Mouse (Mus musculus) heart, embryonic 10.5 days (tissue): Measurements from ENCODE around the gene Rasa4. TPM values are rescaled to one million over a fixed set of nuclear protein-coding genes. Genes with fewer than 3 reads are reported as not detected.
"Not testable (repeated sequence)": the region's sequence is repeated elsewhere in the genome, so short reads cannot be mapped to it uniquely, and the experiment has no call there.

Source experiments
- DNase-seq: peaks from one replicate; pipeline ENCODE4 v3.0.0-alpha.2; 2017; ENCODE audit warnings: low spot score
- H3K27ac ChIP-seq: fragments of 300-500 bp; sonication (generic); 2 replicates; pipeline ENCODE4 v1.5.1; 2016; ENCODE audit warnings: mild to moderate bottlenecking
- H3K27me3 ChIP-seq: fragments of 300-500 bp; sonication (generic); 2 replicates; pipeline ENCODE4 v1.6.1; 2016; ENCODE audit warnings: mild to moderate bottlenecking; ENCODE audit not compliant: poor library complexity, insufficient read depth, severe bottlenecking
- H3K36me3 ChIP-seq: fragments of 300-500 bp; sonication (generic); 2 replicates; pipeline ENCODE4 v1.6.1; 2016; ENCODE audit warnings: mild to moderate bottlenecking, moderate library complexity
- H3K4me1 ChIP-seq: fragments of 300-500 bp; sonication (generic); 2 replicates; pipeline ENCODE4 v1.6.1; 2016; ENCODE audit warnings: mild to moderate bottlenecking
- H3K4me3 ChIP-seq: fragments of 300-500 bp; sonication (generic); 2 replicates; pipeline ENCODE4 v1.5.1; 2016; ENCODE audit warnings: mild to moderate bottlenecking, moderate library complexity
- H3K9me3 ChIP-seq: fragments of 300-500 bp; sonication (generic); 2 replicates; pipeline ENCODE4 v1.6.1; 2016; ENCODE audit warnings: mild to moderate bottlenecking, moderate library complexity
- WGBS: fragments of 180-500 bp; shearing (Covaris S2); methylation state at CpG from one replicate; pipeline ENCODE4 v1.1.7; 2016; 5-methylcytosine and 5-hydroxymethylcytosine counted together
- polyA plus RNA-seq: library from polyadenylated mRNA; unstranded; fragments of >200 nt; fragmentation: Nextera tagmentation; extraction: Ambion mirVana; gene quantifications from 2 replicates; pipeline ENCODE4 v1.2.1, GENCODE M21; 2016

The Rasa4 gene
- polyA plus RNA-seq = 0.54 and 2.0 TPM in 2 replicates

DNA sequence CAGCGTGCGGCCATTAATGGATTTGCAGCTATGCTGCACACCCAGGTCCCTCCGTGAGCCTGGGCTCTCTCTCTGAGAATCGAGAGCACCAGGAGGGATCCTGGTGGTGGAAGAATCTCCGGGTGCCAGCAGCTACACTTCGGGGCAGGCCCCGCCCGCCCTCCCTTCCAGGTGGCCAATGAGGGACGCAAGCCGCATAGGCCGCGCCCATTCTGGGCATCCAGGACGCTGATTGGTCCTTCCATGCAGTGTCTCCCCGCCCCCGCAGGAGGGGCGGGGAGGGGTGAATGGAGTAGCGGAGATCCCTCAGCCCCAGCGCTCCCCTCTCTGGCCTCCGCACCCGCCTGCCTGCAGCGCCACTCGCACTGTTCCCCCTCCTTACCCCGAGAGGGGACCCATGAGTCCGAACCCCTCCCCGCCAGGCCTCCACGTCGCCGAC, at the start of gene Rasa4:
Rasa4 (plus strand) TSS at position 248 of the 439 bp plus-strand sequence.
- peaks cover 27% of the 10 kb centered on the region for H3K4me1 ChIP-seq
- no peaks in the 10 kb centered on the region for H3K36me3 ChIP-seq
- peak within 1 kb of the TSS; percentile 54; the same call in 1 of the 2 replicates for H3K27ac ChIP-seq
- H3K9me3 ChIP-seq = no peaks in the 10 kb centered on the region
- 0% methylated on average over 23 of the region's 28 CpGs for WGBS
- DNase-seq = peak; percentile 96
- H3K4me3 ChIP-seq = peak within 1 kb of the TSS; percentile 69
- peaks cover 40% of the 10 kb centered on the region for H3K27me3 ChIP-seq

- Histone ChIP-seq H3K36me3 (peaks cover 33% of the 10 kb centered on the region), H3K4me3 (no peak overlapping the region), H3K27ac (no peak overlapping the region), H3K9me3 (no peaks in the 10 kb centered on the region), H3K4me1 (peaks cover 16% of the 10 kb centered on the region), H3K27me3 (no peaks in the 10 kb centered on the region)
- DNase-seq = no peak
- WGBS = 79% methylated on average over 4 of the region's 4 CpGs
Observed at GRCm38 (mm10) chr5:136034868-136035267, 48.8 kb upstream of the Rasa4 start.

GRCm38 (mm10) chr5:136035285-136035684, 48.4 kb upstream of the Rasa4 start:
- H3K27me3 ChIP-seq = no peaks in the 10 kb centered on the region
- DNase-seq = no peak
- peaks cover 19% of the 10 kb centered on the region for H3K4me1 ChIP-seq
- peaks cover 28% of the 10 kb centered on the region for H3K36me3 ChIP-seq
- 74% methylated on average over 1 of the region's 1 CpGs for WGBS
- H3K9me3 ChIP-seq = no peaks in the 10 kb centered on the region
- H3K27ac ChIP-seq = no peak overlapping the region
- no peak overlapping the region for H3K4me3 ChIP-seq

DNA sequence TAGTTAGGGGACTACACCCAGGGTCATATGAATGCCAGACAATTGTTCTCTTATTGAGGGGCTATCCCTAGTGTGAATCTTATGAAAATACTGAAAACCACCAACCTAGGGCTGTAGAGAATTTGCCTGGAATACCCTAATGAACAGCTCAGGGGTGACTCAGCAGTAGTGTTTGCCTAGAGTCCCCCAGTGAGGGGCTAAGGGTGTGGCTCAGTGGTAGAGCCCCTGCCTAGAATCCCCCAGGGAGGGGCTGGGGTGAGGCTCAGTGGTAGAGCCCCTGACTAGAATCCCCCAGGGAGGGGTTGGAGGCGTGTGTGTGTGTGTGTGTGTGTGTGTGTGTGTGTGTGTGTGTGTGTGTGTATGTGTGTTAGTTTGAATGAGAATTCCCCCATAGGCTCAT, 47.0 kb upstream of the Rasa4 start:
- DNase-seq = no peak
- 89% methylated on average over 1 of the region's 1 CpGs for WGBS
- Histone ChIP-seq H3K27ac (no peak overlapping the region), H3K36me3 (peaks cover 15% of the 10 kb centered on the region), H3K4me1 (peaks cover 19% of the 10 kb centered on the region), H3K4me3 (no peak overlapping the region), H3K27me3 (no peaks in the 10 kb centered on the region), H3K9me3 (no peaks in the 10 kb centered on the region)

- WGBS = 44% methylated on average over 17 of the region's 17 CpGs
- Histone ChIP-seq H3K4me3 (peak within 1 kb of the TSS; percentile 36), H3K27ac (peak within 1 kb of the TSS; percentile 73), H3K27me3 (0 out of 2 replicates have a peak, but pooled peaks cover 3% of the 10 kb centered on the region), H3K36me3 (no peaks in the 10 kb centered on the region), H3K9me3 (no peaks in the 10 kb centered on the region), H3K4me1 (peaks cover 19% of the 10 kb centered on the region)
- peak; percentile 90 for DNase-seq
Observed at GRCm38 (mm10) chr5:136038258-136039214, 45.2 kb upstream of the Rasa4 start, which contains the start of gene Upk3b. Upk3b (plus strand) TSS chr5:136038496.

DNA sequence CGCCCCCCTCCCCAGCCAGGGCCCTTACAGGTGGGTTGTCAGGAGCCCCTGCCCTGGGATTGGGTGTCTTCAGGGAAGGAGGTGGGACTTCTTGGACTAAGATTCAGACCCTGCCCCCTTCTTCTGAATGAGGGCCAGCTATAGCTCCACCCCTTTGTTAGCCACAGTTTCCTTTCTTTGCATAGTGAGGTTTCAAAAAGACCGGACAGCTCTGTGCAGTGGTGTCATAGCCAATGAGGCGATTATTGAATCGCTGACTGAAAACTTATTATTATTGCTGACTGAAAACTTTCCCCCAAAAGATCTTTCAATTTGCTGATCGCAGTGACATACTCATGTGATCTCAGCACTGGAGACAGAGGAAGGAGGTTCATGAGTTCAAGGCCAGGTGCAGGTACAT, 43.5 kb upstream of the Rasa4 start:
- Histone ChIP-seq H3K9me3 (no peaks in the 10 kb centered on the region), H3K4me3 (peak overlapping the region; percentile 36), H3K36me3 (0 out of 2 replicates have a peak, but pooled peaks cover 3% of the 10 kb centered on the region), H3K4me1 (peaks cover 21% of the 10 kb centered on the region), H3K27ac (0 out of 2 replicates have a peak overlapping the region, but pooled peaks have one; percentile 2), H3K27me3 (0 out of 2 replicates have a peak, but pooled peaks cover 14% of the 10 kb centered on the region)
- no peak for DNase-seq
- WGBS = 45% methylated on average over 5 of the region's 5 CpGs

DNA sequence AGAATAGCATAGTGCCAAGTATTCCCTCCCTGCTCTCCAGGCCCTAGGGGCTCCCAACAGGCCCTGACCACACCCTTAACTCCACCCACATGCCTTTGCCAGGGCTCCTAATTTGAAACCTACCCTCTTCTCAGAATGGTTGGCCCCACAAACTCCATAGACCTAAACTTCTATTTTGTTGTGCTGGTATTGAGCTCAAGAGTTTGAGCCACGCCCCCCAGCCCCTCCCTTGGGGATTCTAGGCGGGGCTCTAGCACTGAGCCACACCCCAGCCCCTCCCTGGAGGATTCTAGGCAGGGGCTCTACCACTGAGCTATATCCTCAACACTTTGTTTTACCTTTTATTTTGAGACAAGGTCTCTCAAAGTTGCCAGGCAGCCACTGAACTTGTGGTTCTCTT, 42.5 kb upstream of the Rasa4 start:
- DNase-seq = no peak
- 44% methylated on average over 2 of the region's 2 CpGs for WGBS
- H3K9me3 ChIP-seq = no peaks in the 10 kb centered on the region

DNA sequence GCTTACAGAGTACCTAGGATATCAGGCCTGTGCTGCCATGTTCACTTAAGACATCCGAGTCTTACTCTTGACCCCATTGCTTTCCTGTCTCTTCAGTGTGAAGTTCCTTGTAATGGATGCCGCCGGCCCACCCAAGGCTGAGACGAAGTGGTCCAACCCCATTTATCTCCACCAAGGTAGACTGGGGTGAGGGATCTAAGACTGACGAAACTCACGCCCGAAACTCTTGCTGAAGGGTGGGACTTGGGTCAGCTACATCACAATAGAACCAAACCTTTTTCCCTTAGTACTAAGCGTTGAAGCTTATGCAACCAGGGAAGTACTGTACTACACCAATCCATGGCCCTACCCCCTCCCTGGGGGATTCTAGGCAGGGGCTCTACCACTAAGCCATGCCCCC, 42.0 kb upstream of the Rasa4 start:
- DNase-seq = no peak
- 89% methylated on average over 8 of the region's 8 CpGs for WGBS
- Histone ChIP-seq H3K36me3 (0 out of 2 replicates have a peak, but pooled peaks cover 3% of the 10 kb centered on the region), H3K27ac (no peak overlapping the region), H3K9me3 (no peaks in the 10 kb centered on the region), H3K4me1 (peaks cover 21% of the 10 kb centered on the region), H3K4me3 (no peak overlapping the region), H3K27me3 (0 out of 2 replicates have a peak, but pooled peaks cover 14% of the 10 kb centered on the region)

More for the DNA sequence above, 42.5 kb upstream of the Rasa4 start:
- Histone ChIP-seq H3K36me3 (0 out of 2 replicates have a peak, but pooled peaks cover 3% of the 10 kb centered on the region), H3K27ac (no peak overlapping the region), H3K4me1 (peaks cover 21% of the 10 kb centered on the region), H3K4me3 (no peak overlapping the region), H3K27me3 (0 out of 2 replicates have a peak, but pooled peaks cover 14% of the 10 kb centered on the region)

DNA sequence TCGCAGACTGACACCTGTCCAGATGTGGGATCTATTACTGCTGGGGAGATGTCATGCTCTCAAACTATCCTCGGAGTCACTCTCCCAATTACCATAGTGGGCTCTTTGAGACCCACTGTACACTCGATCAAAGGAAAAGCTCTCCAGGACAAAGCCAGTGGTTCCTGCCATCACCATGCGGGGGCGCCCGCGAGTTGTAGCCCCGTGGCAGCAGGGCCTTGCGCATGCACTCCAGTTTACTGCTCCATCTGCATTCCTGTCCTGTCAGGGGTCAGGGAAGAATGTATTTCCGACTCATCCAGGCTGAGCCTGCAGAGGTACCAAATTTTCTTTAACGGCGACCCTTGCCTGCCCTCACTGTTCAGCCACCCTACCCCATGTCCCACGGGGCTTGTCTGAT, 38.9 kb upstream of the Rasa4 start:
- H3K36me3 ChIP-seq = 0 out of 2 replicates have a peak, but pooled peaks cover 3% of the 10 kb centered on the region
- 70% methylated on average over 13 of the region's 13 CpGs for WGBS
- no peak for DNase-seq
- no peaks in the 10 kb centered on the region for H3K9me3 ChIP-seq
- H3K27ac ChIP-seq = no peak overlapping the region
- H3K4me3 ChIP-seq = no peak overlapping the region
- peaks cover 6% of the 10 kb centered on the region for H3K4me1 ChIP-seq
- H3K27me3 ChIP-seq = 0 out of 2 replicates have a peak, but pooled peaks cover 14% of the 10 kb centered on the region

DNA sequence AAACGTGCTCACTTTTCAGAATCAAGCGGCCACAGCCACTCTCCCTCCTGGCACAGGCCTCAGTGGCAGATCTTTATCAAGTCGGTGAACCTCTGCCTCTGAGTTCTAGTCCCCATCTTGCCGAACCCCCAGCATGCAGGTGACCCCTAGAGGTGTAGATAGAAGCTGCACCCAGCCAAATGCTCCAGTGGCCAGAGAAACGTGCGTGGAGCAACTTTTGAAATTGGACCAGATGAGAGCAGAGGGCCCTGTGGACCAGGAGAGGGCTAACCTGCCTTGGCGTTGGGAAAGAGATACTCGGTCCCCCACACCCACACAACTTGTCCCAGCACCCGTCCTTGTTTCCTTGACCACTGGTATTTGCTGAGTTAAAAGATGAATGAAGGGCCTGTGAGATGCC, 38.3 kb upstream of the Rasa4 start:
- Histone ChIP-seq H3K4me3 (no peak overlapping the region), H3K4me1 (0 out of 2 replicates have a peak, but pooled peaks cover 3% of the 10 kb centered on the region), H3K9me3 (no peaks in the 10 kb centered on the region), H3K36me3 (0 out of 2 replicates have a peak, but pooled peaks cover 3% of the 10 kb centered on the region), H3K27ac (no peak overlapping the region), H3K27me3 (0 out of 2 replicates have a peak, but pooled peaks cover 14% of the 10 kb centered on the region)
- 37% methylated on average over 9 of the region's 9 CpGs for WGBS
- DNase-seq = no peak

DNA sequence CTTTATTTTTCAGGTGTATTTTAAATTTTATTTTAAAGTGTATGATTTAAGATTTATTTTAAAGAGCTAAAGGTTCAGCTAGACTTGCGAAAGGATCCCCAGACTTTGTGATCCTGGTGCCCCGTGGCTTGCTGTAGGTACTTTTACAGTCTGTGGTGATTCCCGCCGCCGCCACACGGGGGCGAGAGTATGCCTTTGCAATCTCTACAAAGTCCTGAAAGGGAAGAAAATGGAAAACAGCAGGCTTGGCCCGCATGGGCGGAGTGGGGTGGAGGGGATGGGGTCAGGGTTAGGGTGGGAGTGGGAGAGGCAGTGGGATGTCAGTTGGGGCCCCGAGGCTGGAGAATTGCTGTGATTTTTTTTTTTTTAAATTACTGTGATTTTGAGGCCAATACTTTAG, 37.7 kb upstream of the Rasa4 start:
- Histone ChIP-seq H3K9me3 (no peaks in the 10 kb centered on the region), H3K4me1 (peaks cover 3% of the 10 kb centered on the region; the same call in 1 of the 2 replicates), H3K27ac (0 out of 2 replicates have a peak overlapping the region, but pooled peaks have one; percentile 22), H3K4me3 (no peak overlapping the region), H3K36me3 (0 out of 2 replicates have a peak, but pooled peaks cover 3% of the 10 kb centered on the region), H3K27me3 (0 out of 2 replicates have a peak, but pooled peaks cover 14% of the 10 kb centered on the region)
- DNase-seq = peak; percentile 87
- 5% methylated on average over 10 of the region's 10 CpGs for WGBS

DNA sequence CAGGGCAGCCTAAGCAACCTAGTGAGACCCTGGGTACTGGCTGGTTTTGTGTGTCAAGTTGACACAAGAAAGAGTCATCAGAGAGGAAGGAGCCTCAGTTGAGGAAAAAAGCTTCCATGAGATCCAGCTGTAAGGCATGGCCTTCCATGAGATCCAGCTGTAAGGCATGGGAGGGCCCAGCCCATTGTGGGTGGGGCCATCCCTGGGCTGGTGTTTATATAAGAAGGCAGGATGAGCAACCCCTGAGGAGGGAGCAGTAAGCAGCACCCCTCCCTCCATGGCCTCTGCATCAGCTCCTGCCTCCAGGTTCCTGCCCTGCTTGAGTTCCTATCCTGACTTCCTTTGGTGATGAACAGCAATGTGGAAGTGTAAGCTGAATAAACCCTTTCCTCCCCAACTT, 35.2 kb upstream of the Rasa4 start:
- H3K9me3 ChIP-seq, H3K4me3 ChIP-seq, H3K36me3 ChIP-seq, H3K27ac ChIP-seq, DNase-seq: not testable (repeated sequence)
- Histone ChIP-seq H3K27me3 (0 out of 2 replicates have a peak, but pooled peaks cover 11% of the 10 kb centered on the region), H3K4me1 (peaks cover 17% of the 10 kb centered on the region)

DNA sequence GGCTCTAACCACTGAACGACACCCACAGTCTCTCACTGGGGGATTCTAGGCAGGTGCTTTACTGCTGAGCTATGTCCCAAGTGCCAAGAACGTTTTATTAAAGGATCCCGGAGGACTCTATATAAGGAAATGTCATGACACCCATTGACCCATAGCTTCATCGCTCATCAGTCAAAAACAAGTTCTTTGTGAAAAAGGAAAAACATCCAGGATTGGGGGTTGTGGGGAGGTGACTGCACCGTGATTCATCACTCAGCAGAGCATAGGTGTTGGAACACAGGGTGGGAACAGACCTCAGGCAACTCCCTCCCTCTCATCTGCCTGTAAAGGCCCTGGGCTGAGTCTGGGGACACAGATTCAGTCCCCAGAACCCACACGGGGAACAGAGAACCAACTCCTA, 33.8 kb upstream of the Rasa4 start:
- no peak for DNase-seq
- H3K36me3 ChIP-seq = no peaks in the 10 kb centered on the region
- 0 out of 2 replicates have a peak, but pooled peaks cover under 1% of the 10 kb centered on the region for H3K27me3 ChIP-seq
- no peak overlapping the region; the same call in 1 of the 2 replicates for H3K27ac ChIP-seq
- H3K4me1 ChIP-seq = peaks cover 15% of the 10 kb centered on the region
- no peak overlapping the region for H3K4me3 ChIP-seq
- 71% methylated on average over 6 of the region's 6 CpGs for WGBS
- H3K9me3 ChIP-seq = no peaks in the 10 kb centered on the region
